Mouse (Mus musculus) kidney, postnatal 36 days (tissue): ENCODE results near the gene Rnf5.

Source experiments
- DNase-seq, 2 experiments: peaks; one replicate each; pipeline ENCODE4 v3.0.0; 2021 to 2022; ENCODE audit warnings: mixed read lengths in 2 of 2

The Rnf5 gene

GRCm38 (mm10) chr17:34604511-34605237 lies 1.2 kb upstream of the Rnf5 start:
- DNase-seq = peak; percentile 83 to 90

GRCm38 (mm10) chr17:34604061-34604508 lies 595 bp upstream of the Rnf5 start, which contains the start of gene Agpat1:
TSS of gene Agpat1 (plus strand) at chr17:34604262.
- DNase-seq = peak; percentile 98 to 100

GRCm38 (mm10) chr17:34601796-34602195 lies 1.7 kb downstream of the Rnf5 start:
- no peak for DNase-seq

- no peak for DNase-seq
Observed at GRCm38 (mm10) chr17:34599891-34600290, 3.6 kb downstream of the Rnf5 start.

GRCm38 (mm10) chr17:34597566-34598095 lies 5.9 kb downstream of the Rnf5 start, which contains the start of gene Ager:
TSS of gene Ager (plus strand) at chr17:34597862.
- no peak for DNase-seq

GRCm38 (mm10) chr17:34596098-34596497 lies 7.4 kb downstream of the Rnf5 start:
- DNase-seq = no peak

- no peak for DNase-seq
Observed at GRCm38 (mm10) chr17:34593752-34594525, 9.6 kb downstream of the Rnf5 start.

GRCm38 (mm10) chr17:34592581-34593549 lies 10.6 kb downstream of the Rnf5 start:
- DNase-seq = peak; percentile 61 to 64

- peak; percentile 93 to 98 for DNase-seq
Observed at GRCm38 (mm10) chr17:34591994-34592375, 11.5 kb downstream of the Rnf5 start.

- peak; percentile 29 to 58 for DNase-seq
Observed at GRCm38 (mm10) chr17:34591029-34591993, 12.2 kb downstream of the Rnf5 start, which contains the start of gene Pbx2. TSS of gene Pbx2 (plus strand) at chr17:34591266.

GRCm38 (mm10) chr17:34590154-34590987 lies 13.1 kb downstream of the Rnf5 start:
- DNase-seq = no peak

- DNase-seq = peak; percentile 67 to 76
Observed at GRCm38 (mm10) chr17:34589681-34590101, 13.8 kb downstream of the Rnf5 start, which contains the start of gene Gpsm3. TSS of gene Gpsm3 (plus strand) at chr17:34589806.

GRCm38 (mm10) chr17:34589206-34589605 lies 14.3 kb downstream of the Rnf5 start:
- no peak for DNase-seq

GRCm38 (mm10) chr17:34588767-34589166 lies 14.7 kb downstream of the Rnf5 start:
- DNase-seq = no peak

- no peak for DNase-seq
Observed at GRCm38 (mm10) chr17:34587814-34588213, 15.7 kb downstream of the Rnf5 start.

GRCm38 (mm10) chr17:34587423-34587811 lies 16.1 kb downstream of the Rnf5 start:
- DNase-seq = peak; percentile 97 to 99

GRCm38 (mm10) chr17:34586796-34587422 lies 16.6 kb downstream of the Rnf5 start:
- peak; percentile 89 to 95 for DNase-seq

GRCm38 (mm10) chr17:34585877-34586771 lies 17.4 kb downstream of the Rnf5 start:
- no peak for DNase-seq
